Mouse (Mus musculus) MEL (cell line): Measurements from ENCODE around the gene Ndrg3. TPM values are rescaled to one million over a fixed set of nuclear protein-coding genes. Genes with fewer than 3 reads are reported as not detected.
A peak's percentile ranks its signal among the peaks of the same experiment; 100 is the strongest.

Source experiments
- DNase-seq: peaks from one replicate; pipeline ENCODE4 v3.0.0; 2011; ENCODE audit warnings: low read depth, low spot score
- H3K27ac ChIP-seq: 2 replicates; pipeline ENCODE4 v1.5.1; 2012; ENCODE audit warnings: low read depth, mild to moderate bottlenecking, control low read depth, low read length, moderate library complexity; ENCODE audit not compliant: control insufficient read depth
- H3K27me3 ChIP-seq, 2 experiments: fragments of 150-350 bp in 1 of 2; sonication (generic) in 1 of 2; 2 replicates each; pipeline ENCODE4 v1.6.1; 2012; ENCODE audit warnings: low read length in 2 of 2, mild to moderate bottlenecking in 2 of 2, improper control_type of control experiment in 1 of 2, moderate library complexity in 1 of 2; ENCODE audit not compliant: insufficient read depth in 2 of 2, control insufficient read depth in 1 of 2
- H3K36me3 ChIP-seq, 2 experiments: 2 replicates each; pipeline ENCODE4 v1.6.1; 2012 to 2014; ENCODE audit warnings: low read length in 2 of 2, improper control_type of control experiment in 1 of 2, inconsistent platforms in 1 of 2, mild to moderate bottlenecking in 1 of 2; ENCODE audit not compliant: insufficient read depth in 2 of 2, control insufficient read depth in 1 of 2
- H3K4me1 ChIP-seq, 2 experiments: fragments of 150-350 bp in 1 of 2; sonication (generic) in 1 of 2; 2 replicates each; pipeline ENCODE4 v1.6.1; 2012; ENCODE audit warnings: low read length in 2 of 2, improper control_type of control experiment in 1 of 2, mild to moderate bottlenecking in 1 of 2; ENCODE audit not compliant: insufficient read depth in 2 of 2, control insufficient read depth in 1 of 2
- H3K4me3 ChIP-seq, 2 experiments: fragments of 150-350 bp in 1 of 2; sonication (generic) in 1 of 2; 2 replicates each; pipeline ENCODE4 v1.5.1; 2012; ENCODE audit warnings: low read depth in 2 of 2, low read length in 2 of 2, mild to moderate bottlenecking in 2 of 2, moderate library complexity in 2 of 2, control low read depth in 1 of 2, improper control_type of control experiment in 1 of 2; ENCODE audit not compliant: control insufficient read depth in 1 of 2, insufficient read depth in 1 of 2
- H3K79me2 ChIP-seq: 2 replicates; pipeline ENCODE4 v1.6.1; 2012; ENCODE audit warnings: mild to moderate bottlenecking, low read length, moderate library complexity; ENCODE audit not compliant: control insufficient read depth, poor library complexity, insufficient read depth
- H3K9ac ChIP-seq: 2 replicates; pipeline ENCODE4 v1.6.1; 2012; ENCODE audit warnings: low read depth, mild to moderate bottlenecking, control low read depth, low read length, moderate library complexity; ENCODE audit not compliant: control insufficient read depth, poor library complexity, severe bottlenecking
- H3K9me3 ChIP-seq: fragments of 150-350 bp; sonication (generic); replicated peaks from 2 replicates; pipeline ENCODE4 v1.6.1; 2012; ENCODE audit warnings: mild to moderate bottlenecking, low read length, improper control_type of control experiment, moderate library complexity; ENCODE audit not compliant: insufficient read depth
- BHLHE40 ChIP-seq: IDR thresholded peaks from 2 replicates; pipeline ENCODE4 v1.6.1; 2012; ENCODE audit warnings: low read depth, mild to moderate bottlenecking, inconsistent platforms, low read length, improper control_type of control experiment, borderline replicate concordance
- EP300 ChIP-seq, 2 experiments: IDR thresholded peaks; 2 replicates each; pipeline ENCODE4 v1.6.1; 2011; ENCODE audit warnings: improper control_type of control experiment in 2 of 2, low read length in 2 of 2, low read depth in 1 of 2, mild to moderate bottlenecking in 1 of 2
- GATA1 ChIP-seq: IDR thresholded peaks from 2 replicates; pipeline ENCODE4 v1.6.1; 2011; ENCODE audit warnings: low read depth, low read length, improper control_type of control experiment
- MAX ChIP-seq: IDR thresholded peaks from 2 replicates; pipeline ENCODE4 v1.6.1; 2011; ENCODE audit warnings: low read length, improper control_type of control experiment
- MEF2A ChIP-seq: IDR thresholded peaks from 2 replicates; pipeline ENCODE4 v1.6.1; 2014; ENCODE audit warnings: low read depth, mild to moderate bottlenecking, inconsistent platforms, low read length, improper control_type of control experiment; ENCODE audit not compliant: poor library complexity, insufficient replicate concordance, severe bottlenecking; ENCODE audit errors: extremely low read depth
- MYC ChIP-seq: IDR thresholded peaks from 2 replicates; pipeline ENCODE4 v1.6.1; 2011; ENCODE audit warnings: low read depth, mild to moderate bottlenecking, low read length, improper control_type of control experiment, moderate library complexity
- NELFE ChIP-seq: IDR thresholded peaks from 2 replicates; pipeline ENCODE4 v1.6.1; 2011; ENCODE audit warnings: low read depth, low read length, improper control_type of control experiment
- NRF1 ChIP-seq: IDR thresholded peaks from 2 replicates; pipeline ENCODE4 v1.6.1; 2014; ENCODE audit warnings: low read depth, mild to moderate bottlenecking, inconsistent platforms, low read length, improper control_type of control experiment, moderate library complexity; ENCODE audit not compliant: poor library complexity, insufficient read depth, severe bottlenecking
- POLR2AphosphoS5 ChIP-seq: IDR thresholded peaks from 2 replicates; pipeline ENCODE4 v1.6.1; 2012; ENCODE audit warnings: low read depth, borderline replicate concordance, mild to moderate bottlenecking, inconsistent platforms, low read length, moderate library complexity, mixed read lengths
- RCOR1 ChIP-seq: IDR thresholded peaks from 2 replicates; pipeline ENCODE4 v1.6.1; 2012; ENCODE audit warnings: low read depth, mild to moderate bottlenecking, inconsistent platforms, low read length, improper control_type of control experiment
- TBP ChIP-seq: IDR thresholded peaks from 2 replicates; pipeline ENCODE4 v1.8.0; 2011; ENCODE audit warnings: low read depth, low read length, improper control_type of control experiment
- USF2 ChIP-seq, 2 experiments: IDR thresholded peaks; 2 replicates each; pipeline ENCODE4 v1.6.1; 2011 to 2012; ENCODE audit warnings: improper control_type of control experiment in 2 of 2, low read length in 2 of 2, borderline replicate concordance in 1 of 2, inconsistent platforms in 1 of 2, low read depth in 1 of 2, mild to moderate bottlenecking in 1 of 2; ENCODE audit not compliant: insufficient read depth in 1 of 2
- ZC3H11A ChIP-seq: IDR thresholded peaks from 2 replicates; pipeline ENCODE4 v1.6.1; 2012; ENCODE audit warnings: low read depth, mild to moderate bottlenecking, inconsistent platforms, low read length, improper control_type of control experiment
- polyA plus RNA-seq, 2 experiments: library from polyadenylated mRNA; stranded (reverse) in 1 of 2; unstranded in 1 of 2; fragments of >175 nt in 1 of 2; fragments of >200 nt in 1 of 2; gene quantifications; 2 replicates each; pipeline versions ENCODE4 v1.2.1 to v1.2.4; 2012; ENCODE audit warnings: low replicate concordance in 2 of 2, low read depth in 1 of 2; ENCODE audit not compliant: insufficient read length in 2 of 2, insufficient read depth in 1 of 2, missing spikeins in 1 of 2
- total RNA-seq: library from RNA; depleted of rRNA; stranded (reverse); fragments of 300-350 nt; gene quantifications from 2 replicates; pipeline ENCODE4 v1.2.3, GENCODE M21; 2012

The Ndrg3 gene
- total and polyA plus RNA-seq, 3 experiments: 19.0 to 39.6 TPM; not detected in 1

DNA sequence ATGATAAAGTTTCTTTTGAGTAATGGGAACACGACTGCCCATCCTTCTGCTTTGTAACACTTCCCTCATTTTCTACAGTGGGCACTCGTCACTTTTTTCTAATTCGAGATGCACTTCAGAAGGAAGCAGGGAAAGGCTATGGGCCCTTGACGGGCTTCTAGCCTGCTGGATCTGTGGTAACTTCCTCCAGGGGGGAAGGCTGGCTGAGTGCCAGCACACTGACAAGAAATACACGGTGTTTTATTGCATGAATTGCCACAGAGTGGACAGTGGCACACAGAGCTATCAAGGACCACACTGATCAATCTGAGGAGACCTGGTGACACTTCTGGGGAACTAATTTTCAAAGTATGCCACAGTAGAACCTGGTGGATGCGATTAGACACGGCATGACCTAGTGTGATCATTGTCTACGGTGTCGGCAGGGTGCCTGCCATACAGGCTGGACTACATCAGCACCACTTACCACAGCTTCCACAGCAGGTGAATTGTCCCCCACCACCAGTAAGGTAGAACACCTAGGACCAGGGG is 95.4 kb downstream of the Ndrg3 start:
- no peak overlapping the region for H3K9ac ChIP-seq
- H3K79me2 ChIP-seq: no peaks in the 10 kb centered on the region
- no peaks in the 10 kb centered on the region; a peak in 1 of 4 replicates for H3K27me3 ChIP-seq
- peaks cover 0 to 8% of the 10 kb centered on the region in 2 experiments; a peak in 2 of 4 replicates for H3K36me3 ChIP-seq
- H3K4me3 ChIP-seq: no peak overlapping the region
- DNase-seq: peak; percentile 37
- peaks cover 0 to 10% of the 10 kb centered on the region in 2 experiments; a peak in 2 of 4 replicates for H3K4me1 ChIP-seq
- no peak overlapping the region for H3K27ac ChIP-seq
- no peaks in the 10 kb centered on the region for H3K9me3 ChIP-seq
- TF ChIP-seq NRF1 (no peak), NELFE (no peak), MYC (no peak), MEF2A (no peak), RCOR1 (no peak), ZC3H11A (no peak), MAX (no peak), GATA1 (no peak), POLR2AphosphoS5 (no peak), BHLHE40 (no peak), USF2 (IDR thresholded peaks at IDR 0.05; ENCODE audit: borderline replicate concordance in 1 of 2, insufficient read depth in 1 of 2, low read depth in 1 of 2, low read length in 2 of 2) (no peak), EP300 (IDR thresholded peaks at IDR 0.05; ENCODE audit: low read depth in 1 of 2, low read length in 2 of 2) (no peak)

DNA sequence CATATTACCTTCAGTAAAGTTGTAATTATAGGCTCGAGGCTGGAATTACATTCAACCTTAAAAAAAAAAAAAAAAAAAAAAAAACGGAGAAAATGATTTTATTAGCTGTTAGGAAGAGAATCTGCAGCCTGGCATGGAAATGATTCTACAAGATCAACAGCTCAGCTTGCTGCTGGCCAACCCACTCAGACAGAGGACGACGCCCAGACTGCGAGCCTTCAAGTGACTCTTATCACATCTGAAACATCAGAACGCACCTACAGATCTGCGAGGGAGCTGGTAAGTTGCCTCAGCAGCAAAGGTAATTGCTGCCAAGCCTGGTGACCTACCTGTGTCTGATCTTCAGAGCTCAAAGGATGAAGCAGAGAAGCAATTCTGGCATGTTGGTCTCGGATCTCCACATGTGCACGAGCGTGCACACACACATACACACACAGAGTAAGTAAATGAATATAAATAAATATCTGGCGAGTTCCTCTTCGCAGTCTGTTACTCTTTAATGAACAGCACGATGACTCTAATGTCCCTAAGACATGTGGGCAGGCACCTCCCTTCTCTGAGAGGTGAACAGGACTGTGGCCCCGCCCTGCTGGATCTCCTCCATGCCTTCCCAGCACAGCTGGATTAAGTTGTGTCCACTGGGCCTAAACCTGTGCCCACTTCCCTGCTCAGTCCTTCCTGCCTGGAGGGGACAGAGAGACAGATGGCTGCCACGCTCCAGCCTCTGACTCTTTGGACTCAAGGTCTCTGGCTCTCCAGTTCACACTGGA is 97.2 kb downstream of the Ndrg3 start:
- TF ChIP-seq GATA1 (peak; percentile 28; the same call in 1 of the 2 replicates), TBP (no peak)
- no peaks in the 10 kb centered on the region; a peak in 1 of 4 replicates for H3K27me3 ChIP-seq
- H3K4me1 ChIP-seq: peaks cover 0 to 10% of the 10 kb centered on the region in 2 experiments; a peak in 2 of 4 replicates
- DNase-seq: peak; percentile 44
- no peak overlapping the region for H3K9ac ChIP-seq
- H3K9me3 ChIP-seq: no peaks in the 10 kb centered on the region
- no peak overlapping the region for H3K4me3 ChIP-seq
- no peak overlapping the region for H3K27ac ChIP-seq
- no peaks in the 10 kb centered on the region for H3K79me2 ChIP-seq
- H3K36me3 ChIP-seq: peaks cover 0 to 8% of the 10 kb centered on the region in 2 experiments; a peak in 2 of 4 replicates
